Mouse (Mus musculus): ENCODE measurements at regions not wholly inside any gene's neighbourhood (a gene's known extent, or its start where the extent isn't known, plus 50 kb on each side); places are given as distances from the start of the nearest gene placed in this dataset.
A peak's percentile ranks its signal among the peaks of the same experiment; 100 is the strongest.

DNA sequence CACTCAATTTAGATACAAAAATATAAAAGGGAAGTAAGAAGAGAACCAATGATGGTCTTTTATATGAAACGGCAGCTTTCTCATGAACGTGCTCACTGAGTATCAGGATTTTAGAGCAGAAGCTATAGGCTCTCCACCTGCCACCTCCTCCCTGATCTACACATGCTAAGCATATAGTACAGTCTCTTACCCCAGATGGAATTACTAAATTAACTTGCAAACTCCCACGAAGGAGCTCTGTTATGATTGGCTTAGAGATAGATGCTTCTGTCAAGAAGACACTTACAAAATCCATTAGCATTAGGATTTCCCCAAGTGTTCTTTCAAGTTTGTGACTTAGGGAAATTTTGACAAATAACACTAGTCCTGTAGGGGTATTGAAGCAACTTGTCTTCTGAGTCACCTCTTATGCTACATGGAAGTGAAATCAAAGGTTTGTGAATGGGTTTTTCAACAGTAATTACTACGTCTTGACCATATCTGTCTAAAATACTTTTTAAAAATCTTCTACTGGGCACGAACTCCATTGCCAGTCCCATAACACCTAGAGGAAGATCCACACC, 60.6 kb downstream of the Crygs start:
- no peak for DNase-seq (ENCODE audit: low spot score in 2 of 2)

DNA sequence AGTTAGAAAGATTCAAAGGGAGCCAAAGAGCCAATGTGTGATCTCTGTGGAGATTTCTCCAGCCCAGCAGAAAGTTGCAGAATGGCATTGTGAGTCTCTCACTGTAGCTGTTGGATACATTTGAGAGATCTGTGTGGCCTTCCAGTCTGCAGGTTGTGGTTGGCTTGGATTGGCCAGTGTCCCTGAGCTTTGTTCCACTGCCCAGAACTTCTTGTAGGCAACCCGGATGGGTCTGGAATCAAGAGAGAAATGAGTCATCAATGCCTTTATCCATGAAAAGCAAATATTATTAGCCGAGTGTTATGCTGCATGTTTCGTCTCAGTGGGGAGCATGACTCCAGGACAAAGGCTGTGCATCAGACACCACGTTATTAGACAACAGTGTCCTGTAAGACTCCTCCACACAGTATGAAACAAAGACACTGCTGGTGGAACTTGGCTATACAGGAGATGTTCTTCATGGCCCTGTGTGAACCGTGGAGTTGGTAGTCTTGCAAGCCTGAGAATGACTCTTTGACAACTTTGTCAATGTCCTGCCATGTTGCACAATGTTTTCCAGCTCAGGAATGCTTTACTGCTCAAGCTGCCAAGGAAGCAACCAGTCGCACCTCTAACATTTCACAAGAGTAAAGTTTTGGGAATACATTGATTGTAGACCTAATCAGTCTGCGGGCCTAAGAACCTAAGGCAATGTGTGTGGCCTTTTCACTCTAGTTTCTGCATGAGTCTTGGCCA, 67.1 kb downstream of the Crygs start:
- DNase-seq (ENCODE audit: low spot score in 2 of 2), result no peak

DNA sequence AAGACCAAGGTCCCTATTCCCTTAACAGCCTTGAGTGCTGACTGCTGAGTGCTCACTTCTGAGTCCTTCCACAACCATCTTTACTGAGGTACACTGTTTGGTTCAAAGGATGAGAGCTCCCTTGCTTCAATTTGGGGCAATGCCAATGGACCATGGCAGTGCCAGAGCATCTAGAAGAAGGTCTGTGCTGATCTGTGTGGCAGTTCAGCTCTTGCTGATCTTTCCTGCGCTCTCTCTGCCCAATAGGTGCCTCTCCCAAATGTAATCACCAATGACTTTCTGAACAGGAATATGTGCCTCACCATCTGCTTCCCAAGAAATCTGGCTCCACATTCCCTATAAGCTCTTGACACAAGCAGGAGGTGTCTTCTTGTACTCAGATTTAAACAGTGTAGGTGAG, 67.9 kb downstream of the Crygs start:
- no peak for DNase-seq (ENCODE audit: low spot score in 2 of 2)

DNA sequence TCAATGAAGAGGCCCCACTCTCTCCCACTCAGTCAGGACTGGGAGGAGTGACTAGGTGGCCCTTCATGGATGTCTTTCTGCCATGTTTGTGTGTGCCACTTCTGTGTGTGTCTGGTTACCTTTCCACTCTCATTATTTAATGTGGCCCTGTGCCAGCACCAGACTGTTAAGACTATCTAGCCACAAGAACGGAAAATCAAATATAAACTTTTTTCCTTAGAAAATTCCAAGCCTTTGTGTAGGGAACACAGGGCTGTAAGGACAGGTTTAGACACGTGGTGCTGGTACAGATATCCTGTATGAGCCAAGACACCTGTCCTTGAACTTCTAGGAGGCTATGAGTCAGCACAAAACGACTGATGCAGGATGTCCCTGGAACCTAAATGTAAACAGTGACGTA, 69.9 kb downstream of the Crygs start:
- no peak for DNase-seq (ENCODE audit: low spot score in 2 of 2)

DNA sequence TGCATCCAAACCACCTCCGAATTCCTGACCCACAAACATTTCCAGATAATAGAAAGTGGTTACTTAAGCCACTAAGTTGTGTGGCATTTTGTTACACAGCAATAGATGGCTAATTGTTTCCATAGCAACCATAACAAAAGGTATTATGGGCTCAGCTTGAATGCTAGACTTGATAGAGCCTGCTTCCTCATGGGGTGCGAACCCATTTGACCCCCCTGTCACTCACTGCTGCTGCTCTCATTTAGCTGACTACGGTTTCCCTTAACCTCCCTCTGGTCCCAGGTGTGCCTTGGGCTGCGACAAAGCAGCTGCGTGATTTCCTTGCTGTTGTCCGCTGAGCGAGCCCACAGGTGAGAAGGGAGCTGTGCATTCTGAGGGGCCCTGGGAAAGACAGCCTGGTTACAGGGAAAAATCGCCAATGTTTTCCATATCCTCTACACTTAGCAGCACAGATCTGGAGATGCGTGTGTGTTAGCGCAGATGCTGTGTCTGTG, 76.8 kb downstream of the Crygs start:
- no peak for DNase-seq (ENCODE audit: low spot score in 2 of 2)

DNA sequence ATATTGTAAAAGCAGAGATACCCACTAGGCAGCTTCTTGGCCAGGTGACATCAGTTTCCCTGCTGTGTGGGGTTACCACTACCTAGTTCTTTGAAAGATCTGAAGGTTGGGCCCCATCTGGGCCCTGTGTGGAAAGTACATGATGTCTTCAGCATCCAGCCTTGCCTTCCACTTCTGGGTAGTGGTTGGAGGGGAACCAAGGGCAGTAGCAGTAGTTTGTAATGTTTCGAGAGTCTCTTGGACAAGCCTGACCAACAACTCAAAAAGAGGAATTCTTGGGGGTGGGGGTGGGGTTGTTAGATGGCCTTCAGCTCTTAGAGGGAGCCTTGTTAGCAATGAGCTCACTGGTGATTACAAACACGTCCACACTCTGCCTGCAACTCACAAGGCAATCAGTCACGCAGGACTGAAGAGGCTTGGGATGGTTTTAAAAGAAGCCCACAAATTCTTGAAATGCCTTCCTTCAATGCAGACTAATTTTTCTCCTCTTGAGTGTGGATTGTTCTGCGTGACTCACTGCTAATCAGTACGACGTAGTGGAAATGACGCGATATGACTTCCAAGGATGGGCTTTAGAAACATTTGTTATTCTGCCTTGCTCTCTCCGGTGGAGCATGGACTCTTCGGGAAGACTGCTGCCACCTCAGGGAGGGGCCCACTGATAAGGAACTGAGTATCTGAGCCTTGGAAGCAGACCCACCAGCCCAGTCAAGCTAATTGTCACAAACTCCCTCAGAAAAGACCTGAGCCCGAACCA, 76.9 kb upstream of the Dgkg start:
- no peak for DNase-seq (ENCODE audit: low spot score in 2 of 2)

DNA sequence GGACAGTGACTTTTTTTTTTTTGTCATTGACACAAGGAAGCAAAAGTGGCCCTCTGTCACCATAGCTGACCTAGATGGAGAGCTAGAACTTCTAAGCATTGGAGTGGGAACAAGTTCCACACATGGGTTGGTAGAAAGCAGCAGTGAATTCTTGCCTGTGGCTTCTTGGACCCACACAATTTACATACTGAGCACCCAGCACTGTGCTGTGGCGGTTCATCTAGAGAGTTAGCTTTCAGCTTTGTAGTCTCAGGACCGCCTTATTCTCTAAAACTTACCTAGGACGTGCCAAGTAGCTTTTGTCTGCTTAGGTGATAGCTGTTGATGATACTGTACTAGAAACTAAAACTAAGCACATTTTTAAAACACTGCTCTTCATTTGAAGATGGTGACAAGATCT, 72.1 kb upstream of the Dgkg start:
- no peak for DNase-seq (ENCODE audit: low spot score in 2 of 2)

DNA sequence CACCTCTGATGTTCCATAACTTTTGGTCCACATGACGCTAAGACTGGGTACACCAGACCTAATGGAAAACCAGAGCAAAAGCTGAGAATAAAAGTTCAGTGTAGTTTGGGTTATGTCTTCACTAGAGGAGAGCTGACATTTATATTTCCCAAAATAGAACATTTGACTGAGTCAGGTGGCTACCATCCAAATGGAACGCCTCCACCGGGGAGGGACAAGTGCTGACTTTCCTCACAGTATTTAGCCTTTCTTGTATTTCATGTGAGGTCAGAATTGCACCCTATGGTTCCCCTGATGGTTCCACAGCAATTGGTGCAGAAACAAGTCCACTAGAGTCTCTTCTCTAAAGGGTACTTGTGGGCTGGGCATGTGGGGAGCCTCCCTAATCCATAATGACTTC, 68.2 kb upstream of the Dgkg start:
- peak; percentile 69 to 70 for DNase-seq (ENCODE audit: low spot score in 2 of 2)

DNA sequence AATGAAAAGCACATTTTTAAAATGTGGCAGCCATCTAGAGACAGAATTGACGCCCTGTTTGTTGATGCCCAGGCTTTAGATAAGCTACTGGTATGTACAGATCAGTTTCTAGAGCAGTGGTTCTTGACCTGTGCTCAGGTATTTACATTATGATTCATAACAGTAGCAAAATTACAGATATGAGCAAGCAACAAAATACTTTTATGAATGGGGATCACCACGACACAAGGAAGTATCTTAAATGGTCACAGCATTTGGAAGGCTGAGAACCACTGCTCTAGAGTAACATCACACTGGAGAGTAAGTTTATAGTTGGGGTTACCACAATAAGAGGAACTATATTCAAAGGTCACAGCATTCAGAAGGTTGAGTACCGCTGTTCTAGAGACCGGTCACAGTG, 66.3 kb upstream of the Dgkg start:
- DNase-seq (ENCODE audit: low spot score in 2 of 2), result no peak

DNA sequence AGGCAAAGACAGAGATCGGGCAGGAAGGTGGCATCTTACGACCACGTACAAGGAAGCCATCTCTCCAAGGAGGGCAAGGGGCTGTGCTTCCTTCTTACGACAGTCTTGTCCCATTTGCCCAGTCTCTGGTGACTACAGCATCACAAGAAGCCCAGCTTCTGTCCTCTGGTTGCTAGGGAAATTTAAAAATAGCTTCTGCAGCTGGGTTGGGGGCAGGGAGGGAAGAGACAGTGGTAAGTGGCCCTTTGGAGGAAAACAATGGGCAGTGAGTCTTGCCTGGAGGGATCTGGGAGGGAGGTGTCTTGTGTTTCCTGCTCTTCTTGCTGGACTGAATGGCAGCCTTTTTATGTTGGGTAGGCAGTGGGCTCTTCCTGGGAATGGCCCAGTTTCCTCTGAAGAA, 62.8 kb upstream of the Dgkg start:
- no peak for DNase-seq (ENCODE audit: low spot score in 2 of 2)

DNA sequence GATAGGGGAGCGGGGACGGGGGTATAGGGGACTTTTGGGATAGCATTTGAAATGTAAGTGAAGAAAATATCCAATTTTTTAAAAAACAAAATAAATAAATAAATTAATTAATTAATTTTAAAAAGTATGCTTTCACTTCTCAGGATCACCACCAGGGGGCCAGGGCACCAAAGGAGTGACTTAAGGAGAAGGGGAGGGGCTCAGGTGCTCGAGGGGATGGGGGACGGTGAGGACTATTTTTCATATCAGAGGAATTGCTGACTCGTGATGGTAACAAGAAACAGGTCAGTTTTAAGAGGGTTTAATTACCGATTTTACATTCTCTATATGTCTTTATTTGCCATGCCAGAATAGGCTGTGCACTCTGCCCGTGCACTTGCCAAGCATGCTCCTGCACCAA, 62.3 kb upstream of the Dgkg start:
- DNase-seq (ENCODE audit: low spot score in 2 of 2), result no peak

DNA sequence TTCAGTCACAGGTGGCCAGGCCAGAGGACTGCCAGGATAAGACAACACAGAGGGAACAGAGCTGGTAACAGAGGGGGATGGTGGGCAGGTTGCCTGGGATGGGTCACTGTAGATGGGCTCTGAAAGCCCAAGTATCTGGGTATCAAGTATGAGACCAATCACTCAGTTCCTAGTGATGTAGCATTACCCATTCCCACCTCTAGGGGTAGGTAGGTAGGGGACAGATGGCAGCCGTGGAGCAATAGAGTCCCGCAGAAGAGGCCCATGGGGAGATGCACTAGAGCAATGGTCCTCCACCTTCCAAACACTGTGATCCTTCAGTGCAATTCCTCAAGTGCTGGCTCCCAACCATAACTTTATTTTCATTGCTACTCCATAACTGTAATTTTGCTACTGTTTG, 60.4 kb upstream of the Dgkg start:
- no peak for DNase-seq (ENCODE audit: low spot score in 2 of 2)

DNA sequence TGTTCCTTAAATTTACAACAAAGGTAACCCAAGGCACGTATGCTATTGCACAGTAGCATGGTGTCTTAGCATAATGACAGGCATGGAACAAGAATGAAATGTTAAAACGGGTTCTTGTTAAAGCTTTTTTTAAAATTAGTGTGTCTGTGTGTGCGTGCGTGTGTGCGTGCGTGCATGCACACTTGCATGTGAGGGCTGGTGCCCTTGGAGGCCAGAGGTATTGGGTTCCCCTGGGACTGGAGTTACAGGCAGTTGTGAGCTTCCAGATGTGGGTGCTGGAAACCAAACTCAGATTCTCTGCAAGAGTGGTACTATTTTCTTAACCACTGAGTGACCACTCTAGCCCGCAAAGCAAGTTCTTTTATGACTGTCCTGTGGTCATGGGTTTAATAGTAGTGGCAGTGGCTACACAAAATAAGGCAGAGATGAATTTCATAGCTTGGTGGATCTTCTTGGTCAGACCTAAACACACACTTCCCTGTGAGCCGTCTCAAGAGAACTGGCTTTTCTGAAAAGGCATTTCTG, 59.3 kb upstream of the Dgkg start:
- no peak for DNase-seq (ENCODE audit: low spot score in 2 of 2)

DNA sequence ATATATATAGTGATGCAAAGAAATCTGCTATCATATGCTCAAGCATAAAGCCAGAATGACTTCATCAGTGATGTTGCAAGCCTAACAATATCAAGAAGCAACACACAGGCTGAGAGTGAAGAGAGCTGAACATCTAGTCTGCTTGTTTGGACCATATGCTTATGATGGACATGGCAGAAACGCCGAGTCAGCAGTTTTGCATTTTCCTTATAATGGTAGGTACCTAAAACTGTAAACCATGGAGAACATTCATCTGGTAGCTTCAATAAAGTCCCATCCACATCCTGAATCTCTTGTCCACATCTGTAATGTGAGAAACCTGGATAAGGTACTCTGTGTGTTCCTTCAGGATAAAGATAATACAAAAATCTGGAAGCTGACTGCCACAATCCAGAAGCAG, 57.3 kb upstream of the Dgkg start:
- DNase-seq (ENCODE audit: low spot score in 2 of 2), result no peak

DNA sequence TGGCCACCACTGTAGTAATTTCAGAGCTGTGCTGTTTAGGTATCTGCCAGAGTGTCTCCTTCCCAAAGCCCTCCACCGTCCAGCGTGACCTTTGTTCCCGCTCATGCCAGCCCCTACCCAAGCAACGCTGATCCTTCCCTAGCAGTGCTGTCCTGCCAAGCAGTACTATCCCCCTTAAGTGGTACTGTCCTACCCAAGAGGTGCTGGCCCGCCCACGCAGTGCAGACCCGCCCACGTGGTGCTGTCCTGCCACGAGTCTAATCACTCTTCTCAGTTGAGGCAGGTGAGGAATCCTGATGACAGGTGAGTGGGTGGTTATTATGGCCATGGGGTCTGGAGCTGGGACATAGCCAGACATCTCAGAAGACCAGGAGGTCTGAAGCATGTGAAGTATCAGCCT, 51.7 kb upstream of the Dgkg start:
- no peak for DNase-seq (ENCODE audit: low spot score in 2 of 2)
